Mouse (Mus musculus) CD4-positive, CD25-positive, alpha-beta regulatory T cell, adult 2 months (primary cell): ENCODE data around the gene Sox6.

ENCODE experiments used
- DNase-seq: peaks from one replicate; pipeline ENCODE4 v3.0.0-alpha.2; 2012; ENCODE audit warnings: low read depth, low spot score

Sox6 gene

GRCm38 (mm10) chr7:115830366-115830765 lies 208.2 kb downstream of the Sox6 start:
- no peak for DNase-seq

DNA sequence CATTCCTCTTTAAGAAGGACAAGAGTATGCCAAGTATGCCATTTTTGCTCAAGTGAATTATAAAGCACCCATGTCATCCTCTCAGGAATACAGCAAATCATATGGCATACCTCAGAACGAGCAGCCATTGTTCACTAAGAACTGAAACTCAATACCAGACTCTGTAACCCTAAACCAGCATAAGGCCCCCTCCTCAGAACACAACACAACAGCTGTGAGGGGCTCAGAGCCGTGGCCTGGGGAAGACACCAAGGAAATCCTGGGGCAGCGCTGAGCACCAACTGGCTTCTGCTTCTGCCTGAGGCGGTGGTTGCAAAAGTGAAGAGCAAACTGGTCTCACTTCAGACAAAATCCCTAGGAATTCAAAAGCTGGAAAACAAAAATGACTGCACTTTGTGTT lies 208.8 kb downstream of the Sox6 start:
- DNase-seq, result no peak

- DNase-seq, result no peak
Observed at GRCm38 (mm10) chr7:115829260-115829659, 209.3 kb downstream of the Sox6 start.

DNA sequence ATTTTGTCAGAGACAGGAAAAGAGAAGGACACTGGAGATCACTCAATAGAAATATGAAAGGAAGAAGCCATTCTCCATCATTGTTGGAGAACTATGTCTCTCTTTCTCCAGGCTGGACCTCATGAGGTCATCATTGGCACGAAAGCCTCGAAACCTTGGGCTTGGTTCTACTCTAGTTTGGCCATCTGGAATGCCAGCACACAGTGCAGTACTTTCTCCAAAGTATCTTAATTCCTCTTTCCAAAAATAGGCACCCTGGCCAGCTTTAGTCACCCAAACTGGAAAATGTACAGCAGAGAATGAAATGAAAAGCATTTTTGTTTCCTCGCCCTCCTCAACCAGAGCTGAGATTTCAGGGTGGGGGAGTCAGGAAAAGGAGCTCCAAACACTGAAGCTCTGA lies 213.3 kb downstream of the Sox6 start:
- DNase-seq, result no peak

- no peak for DNase-seq
Observed at GRCm38 (mm10) chr7:115824621-115825256, 213.9 kb downstream of the Sox6 start.

- DNase-seq, result no peak
Observed at GRCm38 (mm10) chr7:115819136-115819535, 219.5 kb downstream of the Sox6 start.

DNA sequence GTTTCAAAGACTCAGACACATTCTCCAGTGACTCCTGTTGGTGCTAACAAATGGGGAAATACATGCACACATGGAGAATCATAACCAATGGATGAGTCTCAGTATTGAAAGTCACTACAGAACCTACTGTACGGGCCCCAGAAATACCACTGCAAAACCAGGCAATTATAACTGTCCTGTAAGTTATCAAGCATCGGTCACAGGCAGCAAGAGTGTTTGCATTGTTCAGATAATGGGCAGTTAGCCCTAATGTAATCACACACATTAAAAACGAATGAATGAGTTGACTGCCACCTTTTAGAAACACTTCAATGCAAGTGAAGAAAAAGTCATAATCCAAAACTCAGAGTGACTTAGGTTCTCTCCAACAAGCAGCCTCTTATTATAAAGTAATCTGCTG lies 235.3 kb downstream of the Sox6 start:
- no peak for DNase-seq

GRCm38 (mm10) chr7:115794139-115794858 lies 244.3 kb downstream of the Sox6 start:
- DNase-seq, result no peak

GRCm38 (mm10) chr7:115792841-115793240 lies 245.8 kb downstream of the Sox6 start:
- DNase-seq, result no peak

GRCm38 (mm10) chr7:115789116-115789823 lies 249.3 kb downstream of the Sox6 start:
- no peak for DNase-seq

DNA sequence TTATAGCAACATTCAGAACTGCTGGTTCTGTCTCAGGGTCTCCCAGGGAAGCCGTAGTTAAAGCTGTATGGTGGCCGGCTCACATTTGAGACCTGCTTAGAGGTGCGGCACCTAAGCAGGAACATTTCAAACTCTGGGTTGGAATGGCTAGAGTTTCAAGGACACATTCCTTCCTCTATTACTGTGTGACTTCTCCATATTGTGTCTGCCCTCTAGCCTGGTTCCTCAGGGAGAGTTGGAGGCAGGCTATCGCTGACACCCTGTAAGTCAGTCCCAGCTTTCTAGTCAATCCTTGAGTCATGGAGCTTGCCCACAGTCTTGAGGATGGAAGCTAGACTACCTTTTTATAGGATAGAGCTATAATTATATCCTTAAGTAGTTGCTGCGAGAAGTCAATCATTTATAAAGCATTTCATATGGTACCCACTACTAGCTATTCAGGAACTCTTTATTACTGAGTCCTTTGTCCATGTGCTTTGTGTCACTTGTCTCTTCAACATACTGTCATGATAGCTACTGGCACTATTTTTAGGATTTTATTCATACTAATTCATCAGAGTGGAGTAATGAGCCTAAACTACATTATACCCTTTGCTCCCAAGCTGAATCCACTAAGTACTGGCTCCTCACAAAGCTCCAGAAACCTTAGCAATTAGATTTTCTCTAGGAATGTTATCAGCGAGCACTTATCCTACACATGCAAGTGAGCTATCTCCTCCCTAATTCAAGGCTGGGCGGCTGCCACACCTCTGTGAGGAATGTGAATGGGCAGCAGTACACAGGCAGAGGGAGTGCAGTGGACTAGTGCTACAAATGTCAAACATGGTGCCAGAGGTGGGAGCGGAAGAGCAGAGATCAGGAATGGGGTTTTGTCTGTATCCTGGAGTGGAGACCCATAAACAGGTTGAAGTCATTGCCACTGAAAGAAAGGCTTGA lies 254.3 kb downstream of the Sox6 start:
- DNase-seq, result no peak

- no peak for DNase-seq
Observed at GRCm38 (mm10) chr7:115780148-115780547, 258.4 kb downstream of the Sox6 start.

- no peak for DNase-seq
Observed at GRCm38 (mm10) chr7:115779544-115779943, 259.1 kb downstream of the Sox6 start.

DNA sequence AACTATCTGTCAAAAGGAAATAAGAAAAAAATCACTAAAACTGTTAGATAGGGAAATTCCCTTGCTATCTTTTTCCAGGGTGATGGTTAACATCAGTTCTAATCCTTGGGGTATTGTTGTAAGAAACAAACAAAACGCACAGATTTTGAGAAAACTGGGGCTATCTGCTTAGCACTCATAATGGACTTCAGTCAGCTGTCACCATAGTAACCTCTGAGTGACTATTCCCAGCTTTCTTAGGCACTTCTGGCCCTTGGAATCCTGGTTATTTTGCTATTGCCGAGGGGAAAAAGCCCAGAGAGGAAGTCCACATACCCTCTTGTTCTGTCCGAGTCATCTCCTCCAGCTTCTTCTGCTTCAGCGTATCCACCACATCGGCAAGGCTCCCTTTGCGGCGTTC lies 261.9 kb downstream of the Sox6 start:
- no peak for DNase-seq

DNA sequence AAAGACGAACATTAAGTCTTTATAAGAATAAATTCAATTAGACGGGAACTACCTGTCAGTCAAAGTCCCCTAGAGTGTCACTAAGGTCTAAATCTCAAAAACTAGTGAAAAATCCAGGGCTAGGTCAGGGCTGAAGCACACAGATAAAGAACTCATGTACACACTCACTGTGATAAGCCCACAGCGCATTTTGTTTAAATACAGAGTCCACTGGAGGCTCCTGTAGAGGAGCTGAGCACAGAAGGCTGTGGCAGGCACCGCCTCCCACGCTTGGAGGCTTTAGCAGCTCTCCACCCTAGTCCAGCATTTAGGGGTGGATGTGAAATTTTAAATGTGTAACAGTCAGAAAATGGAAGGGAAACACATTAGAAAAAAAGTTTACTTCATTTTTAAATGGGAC lies 262.3 kb downstream of the Sox6 start:
- DNase-seq, result no peak

DNA sequence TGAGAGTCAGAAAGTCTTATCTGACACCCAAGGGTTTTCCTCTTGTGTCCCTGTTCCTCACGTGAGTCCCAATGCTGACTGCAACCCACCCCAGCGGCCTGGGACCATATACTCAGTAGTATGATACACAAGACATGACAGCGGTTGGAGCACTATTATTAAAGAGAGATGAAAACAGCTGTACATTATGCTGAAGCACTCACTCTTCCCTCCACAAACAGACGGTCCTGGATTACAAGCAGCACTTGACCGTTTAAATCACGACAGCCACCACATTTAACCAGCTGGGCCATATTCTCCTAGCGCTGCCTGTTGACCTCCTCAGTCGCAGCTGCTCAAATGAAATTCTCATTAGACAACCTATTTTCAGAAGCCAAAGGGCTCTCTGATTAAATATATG lies 272.3 kb downstream of the Sox6 start:
- no peak for DNase-seq

DNA sequence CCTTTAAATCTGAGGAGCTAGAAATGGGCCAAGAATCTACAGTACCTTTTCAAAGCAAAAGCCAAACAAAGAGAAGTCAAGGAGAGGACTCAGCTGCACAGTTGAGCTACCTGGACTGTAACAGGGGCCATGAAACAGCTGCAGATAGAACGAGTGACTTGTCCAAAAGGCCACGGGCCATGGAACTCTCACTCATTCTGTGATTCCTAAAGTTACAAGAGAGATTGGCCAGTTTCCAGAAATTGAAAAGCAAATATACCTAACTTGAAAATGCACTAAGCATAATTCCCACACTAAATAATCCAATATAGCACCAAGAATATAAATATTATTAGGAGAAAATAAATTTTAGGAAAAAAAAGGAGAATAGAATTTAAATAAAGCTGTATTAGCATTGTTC lies 274.7 kb downstream of the Sox6 start:
- no peak for DNase-seq

DNA sequence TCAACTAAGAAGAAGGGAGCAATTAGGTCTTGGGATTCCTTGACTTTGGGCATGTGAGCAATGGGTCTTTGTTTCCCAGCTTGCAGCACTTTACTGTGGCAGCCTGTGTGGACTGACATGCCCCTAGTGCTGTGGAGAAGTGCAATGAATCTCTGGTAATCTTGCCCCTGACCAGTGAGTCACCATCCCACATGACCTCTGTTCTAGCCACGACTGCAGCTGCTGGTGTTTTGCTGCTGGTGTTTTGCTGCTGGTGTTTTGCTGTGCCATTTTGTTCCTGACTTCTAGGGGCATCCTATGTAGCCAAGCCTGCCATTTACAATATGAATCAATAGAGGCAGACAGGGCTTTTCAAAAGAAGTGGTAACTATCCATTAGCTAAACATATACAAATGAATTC lies 280.4 kb downstream of the Sox6 start:
- no peak for DNase-seq

DNA sequence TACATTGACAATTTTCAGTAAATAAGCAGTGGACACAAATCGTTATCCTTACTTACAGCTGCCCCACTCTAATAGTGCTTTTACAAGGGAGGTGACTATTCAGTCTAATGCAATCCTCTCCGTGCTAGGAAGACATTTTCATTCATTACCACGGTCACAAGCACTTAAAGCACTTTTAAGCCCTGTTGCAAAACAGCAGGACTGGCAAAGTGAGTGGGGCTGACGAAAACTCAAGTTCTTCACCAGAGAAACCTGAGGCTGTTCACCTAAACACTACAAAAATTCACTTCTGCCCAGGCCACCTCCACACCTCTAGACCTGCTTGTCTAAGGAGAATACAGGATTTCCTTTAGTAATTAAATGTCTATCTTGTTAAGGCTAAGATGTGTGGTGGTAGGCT lies 283.3 kb downstream of the Sox6 start:
- DNase-seq, result no peak

DNA sequence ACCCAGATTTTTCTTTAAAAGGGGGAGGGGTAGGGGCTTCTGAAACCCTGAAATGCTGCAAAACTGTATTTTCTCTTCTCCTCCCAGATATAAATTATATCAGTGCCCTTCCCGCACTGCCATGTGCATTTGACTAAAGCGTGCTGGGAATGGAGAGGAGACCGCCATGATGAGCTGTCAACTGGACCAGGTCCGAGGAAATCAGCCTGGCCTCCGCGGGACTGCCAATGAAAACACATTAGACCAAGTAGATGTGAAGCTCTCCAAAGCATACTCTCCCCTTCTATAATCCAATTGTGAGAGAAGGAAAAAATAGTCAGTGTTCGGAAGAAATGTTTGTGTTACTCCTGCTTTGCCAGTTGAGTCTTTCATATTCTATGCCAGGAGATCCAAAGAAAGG lies 284.4 kb downstream of the Sox6 start:
- DNase-seq, result no peak

GRCm38 (mm10) chr7:115752121-115752634 lies 286.4 kb downstream of the Sox6 start:
- no peak for DNase-seq

DNA sequence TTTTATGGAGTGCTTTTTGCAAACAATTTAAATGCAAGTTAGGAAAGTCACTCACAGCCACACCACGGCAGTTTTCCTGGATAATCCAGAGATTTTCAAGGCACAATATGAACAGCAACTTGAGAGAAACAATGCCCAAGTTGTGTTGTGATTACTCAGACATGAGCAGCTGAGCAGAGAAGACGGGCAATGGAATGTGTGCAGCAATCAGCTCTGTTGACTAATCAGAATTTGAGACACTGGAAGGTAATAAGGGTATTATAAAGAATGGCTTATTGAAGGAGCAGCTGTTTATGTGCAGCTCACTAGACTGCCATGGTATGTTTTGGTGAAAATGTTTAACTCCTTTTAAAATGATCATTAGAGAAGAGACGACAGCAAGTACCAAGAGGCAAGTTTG lies 287.5 kb downstream of the Sox6 start:
- no peak for DNase-seq
